Mouse (Mus musculus): ENCODE results near the gene Phxr2. TPM values are rescaled to one million over a fixed set of nuclear protein-coding genes. Genes with fewer than 3 reads are reported as not detected.

Gene Phxr2
- polyA plus RNA-seq, 1 experiment from 2014 or later: not detected

DNA sequence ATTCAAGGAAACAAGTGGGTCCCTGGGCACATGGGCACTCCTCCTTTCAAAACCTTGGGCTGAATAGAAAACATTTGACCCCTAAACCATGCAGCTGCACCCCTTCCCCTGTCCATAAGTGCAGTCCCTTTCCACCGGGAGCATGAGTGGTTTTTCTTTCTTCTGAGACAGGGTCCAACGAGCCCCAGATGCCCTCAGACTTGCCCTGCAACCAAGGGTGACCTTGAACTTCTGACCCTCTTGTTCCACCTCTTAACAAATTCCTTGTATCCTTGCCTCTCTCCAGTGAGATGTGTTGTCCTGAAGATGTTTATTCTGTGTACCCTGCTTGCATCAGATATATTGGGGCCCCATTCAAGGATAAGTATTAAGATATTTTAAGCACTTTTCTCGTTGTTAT, 12.6 kb downstream of the Phxr2 start:
- H3K9me3 ChIP-seq (replicated peaks; ENCODE audit: control insufficient read depth, low read length): no peaks in the 10 kb centered on the region
- WGBS: 42% methylated on average over 3 of the region's 3 CpGs
- peaks cover 14% of the 10 kb centered on the region for H3K4me1 ChIP-seq (ENCODE audit: control insufficient read depth, insufficient read depth, low read length)
- H3K9ac ChIP-seq (ENCODE audit: low read length): no peak overlapping the region
- no peak overlapping the region for H3K4me2 ChIP-seq (ENCODE audit: low read depth, low read length)
- no peak for ATAC-seq (replicated peaks; ENCODE audit: extremely low read depth, insufficient read depth, low FRiP score)
- no peak overlapping the region for H3K4me3 ChIP-seq (ENCODE audit: low read length)
- H3K36me3 ChIP-seq (ENCODE audit: control insufficient read depth, insufficient read depth): peaks cover 12% of the 10 kb centered on the region
- H3K27me3 ChIP-seq (ENCODE audit: control insufficient read depth, insufficient read depth, low read length): no peaks in the 10 kb centered on the region
- no peak overlapping the region for H3K27ac ChIP-seq (ENCODE audit: low read length)

DNA sequence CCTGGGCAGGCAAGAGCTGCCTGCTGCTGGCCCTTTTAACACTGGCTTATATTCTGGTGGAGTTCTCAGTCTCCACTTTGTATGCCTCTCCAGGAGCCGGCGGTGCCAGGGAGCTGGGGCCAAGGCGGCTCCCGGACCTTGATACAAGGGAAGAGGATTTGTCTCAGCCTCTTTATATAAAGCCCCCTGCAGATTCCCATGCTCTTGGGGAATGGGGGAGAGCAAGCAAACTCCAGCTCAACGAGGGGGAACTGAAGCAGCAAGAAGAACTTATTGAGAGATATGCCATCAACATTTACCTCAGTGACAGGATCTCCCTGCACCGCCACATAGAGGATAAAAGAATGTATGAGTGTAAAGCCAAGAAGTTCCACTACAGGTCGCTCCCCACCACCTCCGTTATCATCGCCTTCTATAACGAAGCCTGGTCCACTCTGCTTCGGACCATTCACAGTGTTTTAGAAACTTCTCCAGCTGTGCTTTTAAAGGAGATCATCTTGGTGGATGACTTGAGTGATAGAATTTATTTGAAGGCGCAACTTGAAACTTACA, 17.6 kb downstream of the Phxr2 start:
- H3K4me3 ChIP-seq (ENCODE audit: low read length): peak overlapping the region; percentile 83
- peak overlapping the region; percentile 95 for H3K4me2 ChIP-seq (ENCODE audit: low read depth, low read length)
- peaks cover 10% of the 10 kb centered on the region for H3K4me1 ChIP-seq (ENCODE audit: control insufficient read depth, insufficient read depth, low read length)
- H3K27ac ChIP-seq (ENCODE audit: low read length): peak overlapping the region; percentile 75
- WGBS: 25% methylated on average over 12 of the region's 12 CpGs
- peak overlapping the region; percentile 85 for H3K9ac ChIP-seq (ENCODE audit: low read length)
- H3K27me3 ChIP-seq (ENCODE audit: control insufficient read depth, insufficient read depth, low read length): no peaks in the 10 kb centered on the region
- ATAC-seq (replicated peaks; ENCODE audit: extremely low read depth, insufficient read depth, low FRiP score): no peak
- H3K9me3 ChIP-seq (replicated peaks; ENCODE audit: control insufficient read depth, low read length): no peaks in the 10 kb centered on the region
- peaks cover 12% of the 10 kb centered on the region for H3K36me3 ChIP-seq (ENCODE audit: control insufficient read depth, insufficient read depth)

DNA sequence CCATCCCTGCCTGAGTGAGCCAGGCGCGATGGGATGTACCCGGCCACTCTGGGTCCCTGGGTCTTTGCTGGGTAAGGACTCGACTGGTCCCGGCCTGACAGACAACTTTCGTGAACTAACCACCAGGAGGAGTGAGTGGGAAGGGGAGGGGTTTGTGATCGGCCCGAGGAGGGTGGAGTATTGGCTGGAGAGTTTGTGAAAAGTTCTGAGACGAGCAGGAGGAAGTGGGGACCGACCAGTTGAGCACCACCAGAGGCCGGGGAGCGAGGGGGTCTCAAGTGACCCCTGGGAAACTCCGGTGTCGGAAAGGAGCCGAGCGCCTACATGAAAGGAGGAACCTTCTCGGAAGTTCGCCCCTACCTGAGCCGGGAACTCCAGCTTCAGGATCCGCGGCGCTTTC, 18.2 kb downstream of the Phxr2 start, which contains the start of gene Galnt4:
TSS of gene Galnt4 (plus strand) at position 196 of the 400 bp plus-strand sequence.
- H3K27me3 ChIP-seq (ENCODE audit: control insufficient read depth, insufficient read depth, low read length): no peaks in the 10 kb centered on the region
- 0% methylated on average over 22 of the region's 22 CpGs for WGBS
- peak; percentile 85 for ATAC-seq (replicated peaks; ENCODE audit: extremely low read depth, insufficient read depth, low FRiP score)
- peaks cover 12% of the 10 kb centered on the region for H3K36me3 ChIP-seq (ENCODE audit: control insufficient read depth, insufficient read depth)
- peaks cover 10% of the 10 kb centered on the region for H3K4me1 ChIP-seq (ENCODE audit: control insufficient read depth, insufficient read depth, low read length)
- peak within 1 kb of the TSS; percentile 95 for H3K4me2 ChIP-seq (ENCODE audit: low read depth, low read length)
- H3K27ac ChIP-seq (ENCODE audit: low read length): peak within 1 kb of the TSS; percentile 78
- peak within 1 kb of the TSS; percentile 85 for H3K9ac ChIP-seq (ENCODE audit: low read length)
- peak within 1 kb of the TSS; percentile 83 for H3K4me3 ChIP-seq (ENCODE audit: low read length)
- no peaks in the 10 kb centered on the region for H3K9me3 ChIP-seq (replicated peaks; ENCODE audit: control insufficient read depth, low read length)

DNA sequence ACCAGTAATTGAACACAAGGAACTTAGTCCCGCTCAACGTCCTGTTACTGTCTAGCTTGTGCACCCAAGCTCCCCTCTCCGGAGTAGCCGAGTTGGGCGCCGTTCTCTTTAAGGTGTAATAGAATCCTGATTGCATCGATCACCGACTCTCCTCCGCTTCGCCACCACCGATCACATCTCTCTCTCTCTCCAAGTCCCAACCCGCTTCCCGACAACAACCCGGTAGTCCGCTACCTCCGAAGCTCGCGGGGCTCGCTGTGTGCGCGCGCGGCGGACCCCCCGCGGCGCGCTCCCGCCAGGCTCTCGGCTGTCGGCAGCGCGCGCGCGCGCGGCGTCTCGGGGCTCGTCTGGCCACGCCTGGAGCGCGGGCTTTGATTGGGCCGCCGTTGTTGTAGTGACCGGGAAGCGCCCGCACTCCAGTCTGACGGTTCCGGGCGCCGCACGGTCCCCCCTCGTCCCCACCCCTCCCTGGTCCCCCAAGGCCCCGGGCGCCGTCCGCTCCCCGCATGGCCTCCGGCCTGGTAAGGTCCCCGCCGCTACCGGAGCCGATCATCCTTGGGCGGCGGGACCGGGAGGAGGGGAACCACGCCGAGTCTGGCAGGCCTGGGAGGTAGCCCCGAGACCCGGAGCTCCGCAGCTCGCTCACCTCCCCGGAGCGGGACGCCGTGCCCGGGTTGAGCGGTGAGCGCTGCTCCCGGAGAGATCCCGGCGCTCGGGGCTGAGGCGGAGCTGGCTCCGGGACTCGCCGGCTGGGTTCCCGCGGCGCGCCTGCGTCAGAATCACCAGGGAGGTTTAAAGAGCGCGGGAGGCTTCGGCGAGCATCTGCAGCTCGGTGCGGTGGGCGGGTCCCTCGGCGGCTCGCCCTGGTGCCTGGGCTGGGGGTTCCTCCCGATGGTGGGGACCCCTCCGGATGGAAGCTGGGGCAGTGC, 19.2 kb downstream of the Phxr2 start, which contains the start of gene Poc1b:
TSS of gene Poc1b (plus strand) at position 334 of the 929 bp plus-strand sequence.
- Histone ChIP-seq H3K27ac (ENCODE audit: low read length) (peak within 1 kb of the TSS; percentile 78), H3K4me1 (ENCODE audit: control insufficient read depth, insufficient read depth, low read length) (peaks cover 10% of the 10 kb centered on the region), H3K27me3 (ENCODE audit: control insufficient read depth, insufficient read depth, low read length) (no peaks in the 10 kb centered on the region), H3K4me3 (ENCODE audit: low read length) (peak within 1 kb of the TSS; percentile 83), H3K4me2 (ENCODE audit: low read depth, low read length) (peak within 1 kb of the TSS; percentile 95), H3K9ac (ENCODE audit: low read length) (peak within 1 kb of the TSS; percentile 85), H3K9me3 (replicated peaks; ENCODE audit: control insufficient read depth, low read length) (no peaks in the 10 kb centered on the region), H3K36me3 (ENCODE audit: control insufficient read depth, insufficient read depth) (peaks cover 12% of the 10 kb centered on the region)
- ATAC-seq (replicated peaks; ENCODE audit: extremely low read depth, insufficient read depth, low FRiP score): peak; percentile 89
- WGBS: under 1% methylated on average over 103 of the region's 106 CpGs

DNA sequence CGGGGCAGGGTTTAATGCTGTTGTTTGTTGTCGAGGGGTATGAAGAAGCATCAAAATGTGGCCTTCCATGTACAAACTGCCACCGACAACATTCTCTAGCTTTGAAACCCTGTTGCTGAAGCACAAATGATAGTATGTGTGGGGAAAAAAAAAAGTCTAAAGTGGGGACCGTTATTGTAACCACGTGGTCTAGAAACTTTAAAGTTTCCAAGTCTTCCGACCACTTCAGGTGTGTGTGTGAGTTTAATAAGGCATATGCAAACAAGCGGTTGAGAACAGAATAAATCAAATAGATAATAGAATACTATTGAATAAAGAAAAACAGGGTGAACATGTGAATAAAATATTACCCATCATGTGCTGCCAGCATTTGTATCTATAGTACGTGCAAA, 19.8 kb downstream of the Phxr2 start:
- peak overlapping the region; percentile 56 for H3K4me2 ChIP-seq (ENCODE audit: low read depth, low read length)
- H3K4me3 ChIP-seq (ENCODE audit: low read length): peak overlapping the region; percentile 83
- peak overlapping the region; percentile 85 for H3K9ac ChIP-seq (ENCODE audit: low read length)
- H3K36me3 ChIP-seq (ENCODE audit: control insufficient read depth, insufficient read depth): peaks cover 12% of the 10 kb centered on the region
- WGBS: 34% methylated on average over 8 of the region's 8 CpGs
- H3K27me3 ChIP-seq (ENCODE audit: control insufficient read depth, insufficient read depth, low read length): no peaks in the 10 kb centered on the region
- no peak for ATAC-seq (replicated peaks; ENCODE audit: extremely low read depth, insufficient read depth, low FRiP score)
- peak overlapping the region; percentile 78 for H3K27ac ChIP-seq (ENCODE audit: low read length)
- H3K4me1 ChIP-seq (ENCODE audit: control insufficient read depth, insufficient read depth, low read length): peaks cover 10% of the 10 kb centered on the region
- H3K9me3 ChIP-seq (replicated peaks; ENCODE audit: control insufficient read depth, low read length): no peaks in the 10 kb centered on the region

DNA sequence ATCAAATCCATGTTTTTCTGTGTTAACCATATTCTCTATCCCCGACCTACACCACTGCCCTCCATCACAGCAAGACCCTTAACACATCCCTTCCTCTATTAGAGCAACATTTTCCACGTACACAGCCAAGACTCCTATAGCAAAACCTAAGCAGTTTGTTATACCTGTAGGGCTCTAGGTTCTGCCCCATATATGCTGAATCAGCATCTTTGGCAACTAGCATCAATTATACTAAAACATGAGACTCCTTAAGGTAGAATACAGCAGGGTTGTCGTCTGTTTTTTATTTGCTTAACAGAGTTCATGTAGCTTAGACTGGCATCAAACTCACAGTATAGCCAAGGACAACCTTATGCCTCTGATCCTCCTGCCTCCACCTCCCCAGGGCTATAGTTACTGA, 20.6 kb downstream of the Phxr2 start:
- 81% methylated on average over 3 of the region's 3 CpGs for WGBS

DNA sequence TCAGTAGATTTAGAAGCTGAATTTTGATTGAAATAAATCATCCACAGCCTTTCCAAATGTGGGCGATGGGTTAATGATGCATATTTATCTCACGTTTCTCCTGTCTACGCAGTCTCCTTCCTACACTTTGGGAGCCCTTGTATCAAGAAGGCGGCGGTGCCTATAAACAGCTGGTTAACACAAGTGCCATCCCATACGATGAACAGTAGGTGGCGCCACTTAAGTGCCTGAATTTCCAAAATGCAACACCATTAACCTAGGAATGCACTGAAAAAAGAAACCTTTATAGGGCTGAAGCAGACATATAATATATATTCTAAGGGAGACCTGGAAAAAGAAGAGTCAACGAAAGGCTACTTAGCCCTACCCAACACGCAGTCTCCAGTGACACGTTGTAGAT, 28.8 kb downstream of the Phxr2 start:
- H3K4me3 ChIP-seq (ENCODE audit: low read length): no peak overlapping the region
- no peak overlapping the region for H3K4me2 ChIP-seq (ENCODE audit: low read depth, low read length)
- WGBS: 66% methylated on average over 10 of the region's 10 CpGs
- H3K27ac ChIP-seq (ENCODE audit: low read length): no peak overlapping the region
- no peaks in the 10 kb centered on the region for H3K4me1 ChIP-seq (ENCODE audit: control insufficient read depth, insufficient read depth, low read length)
- no peaks in the 10 kb centered on the region for H3K36me3 ChIP-seq (ENCODE audit: control insufficient read depth, insufficient read depth)
- H3K9ac ChIP-seq (ENCODE audit: low read length): no peak overlapping the region
- H3K27me3 ChIP-seq (ENCODE audit: control insufficient read depth, insufficient read depth, low read length): no peaks in the 10 kb centered on the region
- no peaks in the 10 kb centered on the region; the same call in 1 of the 2 replicates for H3K9me3 ChIP-seq (replicated peaks; ENCODE audit: control insufficient read depth, low read length)
- no peak for ATAC-seq (replicated peaks; ENCODE audit: extremely low read depth, insufficient read depth, low FRiP score)

More for the DNA sequence above, 20.6 kb downstream of the Phxr2 start:
- H3K36me3 ChIP-seq (ENCODE audit: control insufficient read depth, insufficient read depth): peaks cover 12% of the 10 kb centered on the region
- no peak overlapping the region for H3K4me3 ChIP-seq (ENCODE audit: low read length)
- no peak for ATAC-seq (replicated peaks; ENCODE audit: extremely low read depth, insufficient read depth, low FRiP score)
- H3K27ac ChIP-seq (ENCODE audit: low read length): no peak overlapping the region
- no peak overlapping the region for H3K9ac ChIP-seq (ENCODE audit: low read length)
- no peaks in the 10 kb centered on the region for H3K27me3 ChIP-seq (ENCODE audit: control insufficient read depth, insufficient read depth, low read length)
- no peak overlapping the region for H3K4me2 ChIP-seq (ENCODE audit: low read depth, low read length)
- no peaks in the 10 kb centered on the region for H3K9me3 ChIP-seq (replicated peaks; ENCODE audit: control insufficient read depth, low read length)
- peaks cover 10% of the 10 kb centered on the region for H3K4me1 ChIP-seq (ENCODE audit: control insufficient read depth, insufficient read depth, low read length)

DNA sequence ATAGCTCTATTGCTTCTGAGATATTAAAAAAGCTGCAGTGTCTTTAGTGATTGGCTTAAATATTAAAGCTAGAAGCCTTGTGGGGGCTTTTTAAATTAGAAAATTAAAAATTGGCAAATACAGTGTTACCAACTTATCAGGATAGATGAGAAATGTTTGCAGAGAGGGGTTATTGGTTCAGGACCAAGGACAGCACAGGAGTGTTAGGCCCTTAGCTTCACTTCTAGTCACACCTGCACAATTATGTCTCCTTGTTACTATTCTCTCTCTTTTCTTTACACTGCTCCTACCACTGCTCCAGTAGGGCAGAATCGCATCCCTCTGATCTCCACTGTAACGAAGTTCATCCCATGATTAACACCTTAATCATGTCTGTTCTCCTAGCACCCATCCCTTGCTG, 31.0 kb downstream of the Phxr2 start:
- Histone ChIP-seq H3K4me3 (ENCODE audit: low read length) (no peak overlapping the region), H3K27ac (ENCODE audit: low read length) (no peak overlapping the region), H3K9me3 (replicated peaks; ENCODE audit: control insufficient read depth, low read length) (no peaks in the 10 kb centered on the region; the same call in 1 of the 2 replicates), H3K27me3 (ENCODE audit: control insufficient read depth, insufficient read depth, low read length) (no peaks in the 10 kb centered on the region), H3K4me1 (ENCODE audit: control insufficient read depth, insufficient read depth, low read length) (no peaks in the 10 kb centered on the region), H3K36me3 (ENCODE audit: control insufficient read depth, insufficient read depth) (no peaks in the 10 kb centered on the region), H3K9ac (ENCODE audit: low read length) (no peak overlapping the region), H3K4me2 (ENCODE audit: low read depth, low read length) (no peak overlapping the region)
- no peak for ATAC-seq (replicated peaks; ENCODE audit: extremely low read depth, insufficient read depth, low FRiP score)
- WGBS: 66% methylated on average over 2 of the region's 2 CpGs

DNA sequence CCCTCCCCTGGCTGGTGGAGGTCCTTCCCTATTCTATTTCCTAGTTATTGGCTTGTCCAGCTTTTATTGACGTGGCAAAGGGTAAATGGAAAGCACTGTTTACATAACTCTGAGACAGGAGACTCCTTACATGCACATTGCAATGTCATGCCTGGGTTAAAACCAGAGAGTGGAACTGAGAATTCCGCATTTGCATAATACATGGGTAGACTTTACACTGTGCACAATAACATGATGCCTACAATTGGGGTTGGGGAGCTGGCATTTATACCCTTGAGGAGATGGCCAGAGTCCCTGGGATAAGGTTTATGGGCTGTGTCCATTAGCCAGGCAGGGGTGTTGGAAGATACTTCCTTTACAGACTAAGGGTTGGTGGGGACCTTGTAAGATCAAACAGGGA, 32.8 kb downstream of the Phxr2 start:
- Histone ChIP-seq H3K27me3 (ENCODE audit: control insufficient read depth, insufficient read depth, low read length) (no peaks in the 10 kb centered on the region), H3K9me3 (replicated peaks; ENCODE audit: control insufficient read depth, low read length) (no peaks in the 10 kb centered on the region; the same call in 1 of the 2 replicates), H3K9ac (ENCODE audit: low read length) (no peak overlapping the region), H3K36me3 (ENCODE audit: control insufficient read depth, insufficient read depth) (no peaks in the 10 kb centered on the region), H3K4me3 (ENCODE audit: low read length) (no peak overlapping the region), H3K4me1 (ENCODE audit: control insufficient read depth, insufficient read depth, low read length) (no peaks in the 10 kb centered on the region), H3K27ac (ENCODE audit: low read length) (no peak overlapping the region), H3K4me2 (ENCODE audit: low read depth, low read length) (no peak overlapping the region)
- no peak for ATAC-seq (replicated peaks; ENCODE audit: extremely low read depth, insufficient read depth, low FRiP score)
- WGBS: 74% methylated on average over 2 of the region's 2 CpGs
